In the genomic region with DNA sequence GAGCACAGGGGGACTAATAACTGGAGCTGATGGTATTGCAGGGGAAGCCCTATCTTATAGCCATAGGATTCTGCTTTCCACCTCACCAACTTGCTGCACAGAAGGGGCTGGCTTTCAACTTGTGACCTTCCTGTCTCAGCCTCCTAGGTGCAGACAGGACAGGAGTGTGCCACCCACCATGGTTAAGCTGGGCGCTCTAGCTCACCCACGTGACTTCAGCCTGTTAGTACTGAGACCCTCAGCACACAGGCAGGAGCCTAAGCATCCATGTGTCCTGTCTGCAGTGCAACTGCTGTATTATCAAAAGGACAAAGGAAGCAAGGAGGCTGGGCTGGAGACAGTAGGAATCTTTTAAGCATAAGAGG, we compare ENCODE assay signal across 10 mouse cellular contexts. TPM values are rescaled to one million over a fixed set of nuclear protein-coding genes. Genes with fewer than 3 reads are reported as not detected.
DNase-seq lines count a peak whose midpoint lies in the region; ATAC-seq and TF ChIP-seq lines count a peak whose summit lies in the region.
"Had no signal": no experiment of that assay in that cellular context is flagged by ENCODE, and none has a peak within 500 bp of the region (broad histone marks: within the 10 kb centered on the region; RNA-seq: fewer than 3 reads in every experiment).

No protein-coding gene starts in this region.

- H3K4me3 ChIP-seq in kidney, embryonic 16.5 days (ENCODE audit: low read length), result no peak overlapping the region
- H3K4me3 ChIP-seq in liver, postnatal 0 days (ENCODE audit: low read depth, low read length), result no peak overlapping the region
- H3K4me3 ChIP-seq: midbrain, embryonic 15.5 days had no signal

- no peaks in the 10 kb centered on the region for H3K27me3 ChIP-seq in kidney, embryonic 16.5 days (ENCODE audit: insufficient read depth, low read length)
- no peaks in the 10 kb centered on the region for H3K27me3 ChIP-seq in liver, postnatal 0 days (ENCODE audit: insufficient read depth, low read length)
- H3K27me3 ChIP-seq: midbrain, embryonic 15.5 days; Patski had no signal

- WGBS in kidney, embryonic 16.5 days, result 88% methylated on average over 2 of the region's 2 CpGs
- 96% methylated on average over 2 of the region's 2 CpGs for WGBS in liver, postnatal 0 days (ENCODE audit: insufficient replicate concordance)

- DNase-seq in frontal cortex, postnatal 14 days (ENCODE audit: low spot score in 2 of 2), result no peak
- DNase-seq in kidney, postnatal 4 days, result no peak
- no peak for DNase-seq in liver, postnatal 0 days
- no peak for DNase-seq in adrenal gland, postnatal 4 days (ENCODE audit: low spot score in 2 of 2)

- H3K36me3 ChIP-seq in kidney, embryonic 16.5 days (ENCODE audit: insufficient read depth, low read length), result peaks cover 31% of the 10 kb centered on the region
- H3K36me3 ChIP-seq in liver, postnatal 0 days (replicated peaks; ENCODE audit: insufficient read depth, low read length), result peaks cover 35% of the 10 kb centered on the region

- TF ChIP-seq EP300 in liver, postnatal 0 days (IDR thresholded peaks at IDR 0.05; ENCODE audit: low read depth), result no peak

- peak; percentile 38; the same call in 1 of the 2 replicates for ATAC-seq in frontal cortex, adult (ENCODE audit: low TSS enrichment)
- ATAC-seq in kidney, embryonic 16.5 days (ENCODE audit: low FRiP score, low TSS enrichment), result peak; percentile 3; the same call in 1 of the 2 replicates
- ATAC-seq in common myeloid progenitor, adult 5-6 weeks (replicated peaks; ENCODE audit: low read depth, poor library complexity, severe bottlenecking), result 0 out of 2 replicates have a peak, but pooled peaks have one; percentile 13
- peak; percentile 5; the same call in 1 of the 2 replicates for ATAC-seq in liver, postnatal 0 days
- no peak for ATAC-seq in granulocyte monocyte progenitor cell, adult 5-6 weeks (replicated peaks; ENCODE audit: poor library complexity, severe bottlenecking)

- H3K9me3 ChIP-seq in kidney, embryonic 16.5 days (ENCODE audit: low read length), result no peaks in the 10 kb centered on the region
- H3K9me3 ChIP-seq in liver, postnatal 0 days (ENCODE audit: low read length), result no peaks in the 10 kb centered on the region
- H3K9me3 ChIP-seq: midbrain, embryonic 15.5 days had no signal

- no peak overlapping the region for H3K27ac ChIP-seq in kidney, embryonic 16.5 days (ENCODE audit: low read length)
- H3K27ac ChIP-seq in liver, postnatal 0 days (ENCODE audit: low read depth), result no peak overlapping the region

- TF ChIP-seq CTCF in liver, postnatal 0 days (IDR thresholded peaks at IDR 0.05; ENCODE audit: low read depth), result no peak

- H3K9ac ChIP-seq in kidney, embryonic 16.5 days (replicated peaks; ENCODE audit: low read length), result no peak overlapping the region
- no peak overlapping the region for H3K9ac ChIP-seq in liver, postnatal 0 days (replicated peaks)
- H3K9ac ChIP-seq: midbrain, embryonic 15.5 days had no signal

- 0 out of 2 replicates have a peak, but pooled peaks cover 5% of the 10 kb centered on the region for H3K4me1 ChIP-seq in kidney, embryonic 16.5 days (ENCODE audit: insufficient read depth, low read length)
- H3K4me1 ChIP-seq in liver, postnatal 0 days (ENCODE audit: insufficient read depth), result peaks cover 3% of the 10 kb centered on the region; the same call in 1 of the 2 replicates

- H3K4me2 ChIP-seq in kidney, embryonic 16.5 days (replicated peaks; ENCODE audit: low read depth, low read length), result no peak overlapping the region
- no peak overlapping the region for H3K4me2 ChIP-seq in liver, postnatal 0 days (ENCODE audit: low read depth, low read length)
- H3K4me2 ChIP-seq: midbrain, embryonic 15.5 days had no signal

RNA-seq across cellular contexts. Expression of gene Bbc3, which starts 18.4 kb away (rescaled TPM):
- polyA plus RNA-seq in kidney, embryonic 16.5 days (2015; fragmentation: Nextera tagmentation; extraction: Ambion mirVana), result 12.6 and 14.2 TPM in 2 replicates
- total RNA-seq in common myeloid progenitor, adult 5-6 weeks (2017), result 1.4 and 2.5 TPM in 2 replicates
- 3.7 and 4.1 TPM in 2 replicates for polyA plus RNA-seq in liver, postnatal 0 days (2015; fragmentation: Nextera tagmentation; extraction: Ambion mirVana)
- total RNA-seq in granulocyte monocyte progenitor cell, adult 5-6 weeks (2014; fragmentation: Nextera tagmentation), result 0.53 and 1.1 TPM in 2 replicates
- total RNA-seq in granulocyte monocyte progenitor cell, adult 5-6 weeks (2017), result 1.3 and 2.2 TPM in 2 replicates
- total RNA-seq in adrenal gland, postnatal 4 days (2021), result 1 to 10 TPM; 9.6 to 9.9 TPM

RNA-seq across cellular contexts. Expression of gene Ccdc9, which starts 40.0 kb away (rescaled TPM):
- polyA plus RNA-seq in kidney, embryonic 16.5 days (2015; fragmentation: Nextera tagmentation; extraction: Ambion mirVana), result 30.9 and 31.2 TPM in 2 replicates
- 53.6 and 123 TPM in 2 replicates for total RNA-seq in common myeloid progenitor, adult 5-6 weeks (2017)
- polyA plus RNA-seq in liver, postnatal 0 days (2015; fragmentation: Nextera tagmentation; extraction: Ambion mirVana), result 5.7 and 8.8 TPM in 2 replicates
- 31.7 and 50.9 TPM in 2 replicates for total RNA-seq in granulocyte monocyte progenitor cell, adult 5-6 weeks (2014; fragmentation: Nextera tagmentation)
- 54.0 and 62.0 TPM in 2 replicates for total RNA-seq in granulocyte monocyte progenitor cell, adult 5-6 weeks (2017)
- total RNA-seq in adrenal gland, postnatal 4 days (2021), result 100 to 1,000 TPM; 103 to 116 TPM

RNA-seq across cellular contexts. Expression of gene Inafm1, which starts 53.2 kb away (rescaled TPM):
- polyA plus RNA-seq in kidney, embryonic 16.5 days (2015; fragmentation: Nextera tagmentation; extraction: Ambion mirVana), result 16.4 and 19.7 TPM in 2 replicates
- total RNA-seq in common myeloid progenitor, adult 5-6 weeks (2017), result 15.1 and 18.0 TPM in 2 replicates
- 7.5 and 8.4 TPM in 2 replicates for polyA plus RNA-seq in liver, postnatal 0 days (2015; fragmentation: Nextera tagmentation; extraction: Ambion mirVana)
- total RNA-seq in granulocyte monocyte progenitor cell, adult 5-6 weeks (2014; fragmentation: Nextera tagmentation), result 13.6 and 14.6 TPM in 2 replicates
- total RNA-seq in granulocyte monocyte progenitor cell, adult 5-6 weeks (2017), result 3.2 and 3.3 TPM in 2 replicates
- 10 to 100 TPM; 35.6 to 41.5 TPM for total RNA-seq in adrenal gland, postnatal 4 days (2021)
